Comparison of ENCODE assay signal across 11 mouse cellular contexts in genomic region chr1:136958185-136958584, GRCm38 (mm10). TPM values are rescaled to one million over a fixed set of nuclear protein-coding genes. Genes with fewer than 3 reads are reported as not detected.
DNase-seq lines count a peak whose midpoint lies in the region; ATAC-seq lines count a peak whose summit lies in the region.
"Had no signal": no experiment of that assay in that cellular context is flagged by ENCODE, and none has a peak within 500 bp of the region (broad histone marks: within the 10 kb centered on the region; RNA-seq: fewer than 3 reads in every experiment).

No protein-coding gene starts in this region.

- H3K27ac ChIP-seq in liver, embryonic 12.5 days = 0 out of 2 replicates have a peak overlapping the region, but pooled peaks have one; percentile 25
- H3K27ac ChIP-seq in stomach, embryonic 15.5 days = peak overlapping the region; percentile 11; the same call in 1 of the 2 replicates
- no peak overlapping the region for H3K27ac ChIP-seq in kidney, embryonic 15.5 days
- H3K27ac ChIP-seq: kidney, postnatal 0 days had no signal

- peak overlapping the region; percentile 27; the same call in 1 of the 2 replicates for H3K9ac ChIP-seq in liver, embryonic 12.5 days
- H3K9ac ChIP-seq in stomach, embryonic 15.5 days = no peak overlapping the region
- H3K9ac ChIP-seq in kidney, embryonic 15.5 days = no peak overlapping the region

- H3K36me3 ChIP-seq in liver, embryonic 12.5 days = no peaks in the 10 kb centered on the region
- H3K36me3 ChIP-seq in stomach, embryonic 15.5 days = no peaks in the 10 kb centered on the region
- no peaks in the 10 kb centered on the region for H3K36me3 ChIP-seq in kidney, embryonic 15.5 days

- H3K4me1 ChIP-seq in liver, embryonic 12.5 days = no peaks in the 10 kb centered on the region
- no peaks in the 10 kb centered on the region for H3K4me1 ChIP-seq in stomach, embryonic 15.5 days
- H3K4me1 ChIP-seq in kidney, embryonic 15.5 days = peaks cover 13% of the 10 kb centered on the region

- no peaks in the 10 kb centered on the region for H3K9me3 ChIP-seq in liver, embryonic 12.5 days (replicated peaks)
- no peaks in the 10 kb centered on the region for H3K9me3 ChIP-seq in stomach, embryonic 15.5 days
- no peaks in the 10 kb centered on the region for H3K9me3 ChIP-seq in kidney, embryonic 15.5 days (replicated peaks)

- DNase-seq in retina, postnatal 1 day = peak; percentile 67
- no peak for DNase-seq in retina, embryonic 14.5 days (ENCODE audit: low spot score)
- DNase-seq in forelimb bud, embryonic 11.5 days (ENCODE audit: low read depth, low spot score) = peak; percentile 35
- DNase-seq in cerebellum, adult 11-12 months = no peak
- DNase-seq in Muller cell, postnatal 12 days (ENCODE audit: inconsistent ontology term) = no peak
- DNase-seq: lung, postnatal 14 days; thymus, postnatal 4 days had no signal

- H3K27me3 ChIP-seq in liver, embryonic 12.5 days (replicated peaks) = peaks cover 65% of the 10 kb centered on the region
- peaks cover 21% of the 10 kb centered on the region for H3K27me3 ChIP-seq in stomach, embryonic 15.5 days (replicated peaks)
- peaks cover 74% of the 10 kb centered on the region for H3K27me3 ChIP-seq in kidney, embryonic 15.5 days

- 2% methylated on average over 10 of the region's 13 CpGs for WGBS in liver, embryonic 12.5 days (ENCODE audit: insufficient replicate concordance)
- WGBS in stomach, embryonic 15.5 days = 4% methylated on average over 8 of the region's 13 CpGs
- under 1% methylated on average over 13 of the region's 13 CpGs for WGBS in kidney, embryonic 15.5 days

- H3K4me3 ChIP-seq in liver, embryonic 12.5 days = peak overlapping the region; percentile 32
- H3K4me3 ChIP-seq in stomach, embryonic 15.5 days (replicated peaks) = peak overlapping the region; percentile 20
- no peak overlapping the region for H3K4me3 ChIP-seq in kidney, embryonic 15.5 days (replicated peaks)

- H3K4me2 ChIP-seq in liver, embryonic 12.5 days = peak overlapping the region; percentile 43
- peak overlapping the region; percentile 36; the same call in 1 of the 2 replicates for H3K4me2 ChIP-seq in stomach, embryonic 15.5 days
- H3K4me2 ChIP-seq in kidney, embryonic 15.5 days = no peak overlapping the region

- no peak for ATAC-seq in liver, embryonic 12.5 days
- ATAC-seq in stomach, embryonic 15.5 days (ENCODE audit: insufficient read depth, low FRiP score, low read depth) = no peak
- ATAC-seq in kidney, embryonic 15.5 days (replicated peaks; ENCODE audit: low FRiP score) = no peak

RNA-seq across cellular contexts. Expression of gene Nr5a2, which starts 2.1 kb away (rescaled TPM):
- polyA plus RNA-seq in liver, embryonic 12.5 days (2016; fragmentation: Nextera tagmentation; extraction: Ambion mirVana) = 3.0 and 4.0 TPM in 2 replicates
- polyA plus RNA-seq in stomach, embryonic 15.5 days (2015; fragmentation: Nextera tagmentation; extraction: Ambion mirVana) = 6.3 and 8.1 TPM in 2 replicates
- polyA plus RNA-seq in kidney, embryonic 15.5 days (2015; fragmentation: Nextera tagmentation; extraction: Ambion mirVana) = 0.75 and 0.86 TPM in 2 replicates

Comparison
In these comparisons a context has a peak if more than half of its experiments do, and no peak if none do; other contexts are left out.
1. DNase-seq: peak in retina, postnatal 1 day (single experiment) and forelimb bud, embryonic 11.5 days (single experiment); none in retina, embryonic 14.5 days (single experiment), cerebellum, adult 11-12 months (single experiment) and Muller cell, postnatal 12 days (single experiment).